Mouse (Mus musculus) adipocyte (in vitro differentiated cells): ENCODE results near the gene Col26a1.
A peak's percentile ranks its signal among the peaks of the same experiment; 100 is the strongest.
"Not testable (repeated sequence)": the region's sequence is repeated elsewhere in the genome, so short reads cannot be mapped to it uniquely, and the experiment has no call there.

Experiments used
- DNase-seq: peaks from one replicate; pipeline ENCODE4 v3.0.0-alpha.2; 2016; ENCODE audit warnings: low spot score

Gene Col26a1

GRCm38 (mm10) chr5:136753176-136753575, 129.8 kb downstream of the Col26a1 start:
- not testable (repeated sequence) for DNase-seq

GRCm38 (mm10) chr5:136752104-136752503, 130.9 kb downstream of the Col26a1 start:
- DNase-seq, result no peak

- no peak for DNase-seq
These were observed 136.4 kb downstream of the Col26a1 start for GRCm38 (mm10) chr5:136746596-136746995.

GRCm38 (mm10) chr5:136738918-136739317, 144.1 kb downstream of the Col26a1 start:
- no peak for DNase-seq

GRCm38 (mm10) chr5:136726271-136726670, 156.7 kb downstream of the Col26a1 start:
- not testable (repeated sequence) for DNase-seq

GRCm38 (mm10) chr5:136721596-136721995, 161.4 kb downstream of the Col26a1 start:
- no peak for DNase-seq

GRCm38 (mm10) chr5:136718656-136719055, 164.4 kb downstream of the Col26a1 start:
- no peak for DNase-seq

- no peak for DNase-seq
These were observed 165.5 kb downstream of the Col26a1 start for GRCm38 (mm10) chr5:136717573-136717854.

- DNase-seq, result no peak
These were observed 166.1 kb downstream of the Col26a1 start for GRCm38 (mm10) chr5:136716696-136717572.

GRCm38 (mm10) chr5:136714879-136715278, 168.1 kb downstream of the Col26a1 start:
- DNase-seq, result no peak

GRCm38 (mm10) chr5:136714232-136714875, 168.7 kb downstream of the Col26a1 start:
- DNase-seq, result no peak

- no peak for DNase-seq
These were observed 172.3 kb downstream of the Col26a1 start for GRCm38 (mm10) chr5:136710742-136711141.

- no peak for DNase-seq
These were observed 174.9 kb downstream of the Col26a1 start for GRCm38 (mm10) chr5:136708116-136708515.

- DNase-seq, result peak; percentile 89
These were observed 176.2 kb downstream of the Col26a1 start for GRCm38 (mm10) chr5:136706803-136707202.

- DNase-seq, result no peak
These were observed 177.5 kb downstream of the Col26a1 start for GRCm38 (mm10) chr5:136705532-136705931.

- DNase-seq, result no peak
These were observed 178.9 kb downstream of the Col26a1 start for GRCm38 (mm10) chr5:136704151-136704550.

GRCm38 (mm10) chr5:136703751-136704150, 179.3 kb downstream of the Col26a1 start:
- peak; percentile 81 for DNase-seq

- DNase-seq, result no peak
These were observed 180.8 kb downstream of the Col26a1 start for GRCm38 (mm10) chr5:136702159-136702725.

GRCm38 (mm10) chr5:136697618-136698017, 185.4 kb downstream of the Col26a1 start:
- DNase-seq, result no peak

- no peak for DNase-seq
These were observed 186.5 kb downstream of the Col26a1 start for GRCm38 (mm10) chr5:136696516-136696915.

GRCm38 (mm10) chr5:136694976-136695375, 188.0 kb downstream of the Col26a1 start:
- DNase-seq, result no peak

- no peak for DNase-seq
These were observed 189.6 kb downstream of the Col26a1 start for GRCm38 (mm10) chr5:136693418-136693817.

- DNase-seq, result no peak
These were observed 190.2 kb downstream of the Col26a1 start, which contains the start of gene Myl10 for GRCm38 (mm10) chr5:136692784-136693183. TSS of gene Myl10 (plus strand) at chr5:136693146.
